Mouse (Mus musculus) hindbrain, embryonic 11.5 days (tissue): Measurements from ENCODE around the gene Gart. TPM values are rescaled to one million over a fixed set of nuclear protein-coding genes. Genes with fewer than 3 reads are reported as not detected.

Experiments used
- ATAC-seq: fragments of 200-750 bp; cut with Nextera tagmentation; 2 replicates; pipeline ENCODE4 v1.8.0; 2017; ENCODE audit warnings: mild to moderate bottlenecking, moderate TSS enrichment, moderate library complexity; ENCODE audit not compliant: low FRiP score
- DNase-seq: peaks from one replicate; pipeline ENCODE4 v3.0.0-alpha.2; 2015; ENCODE audit warnings: low spot score
- H3K27ac ChIP-seq: fragments of 300-500 bp; sonication (generic); 2 replicates; pipeline ENCODE4 v1.5.1; 2014; ENCODE audit warnings: mild to moderate bottlenecking, low read depth, low read length
- H3K27me3 ChIP-seq: fragments of 300-500 bp; sonication (generic); 2 replicates; pipeline ENCODE4 v1.6.1; 2014; ENCODE audit warnings: mild to moderate bottlenecking, low read length, moderate library complexity, mixed read lengths; ENCODE audit not compliant: control insufficient read depth, insufficient read depth
- H3K36me3 ChIP-seq: fragments of 300-500 bp; sonication (generic); 2 replicates; pipeline ENCODE4 v1.6.1; 2014; ENCODE audit warnings: mild to moderate bottlenecking, low read length, moderate library complexity, mixed read lengths; ENCODE audit not compliant: control insufficient read depth, insufficient read depth
- H3K4me1 ChIP-seq: fragments of 300-500 bp; sonication (generic); replicated peaks from 2 replicates; pipeline ENCODE4 v1.6.1; 2014; ENCODE audit warnings: low read length, mixed read lengths; ENCODE audit not compliant: control insufficient read depth, insufficient read depth
- H3K4me2 ChIP-seq: fragments of 300-500 bp; sonication (generic); replicated peaks from 2 replicates; pipeline ENCODE4 v1.6.1; 2014; ENCODE audit warnings: mild to moderate bottlenecking, low read depth, low read length
- H3K4me3 ChIP-seq: fragments of 300-500 bp; sonication (generic); 2 replicates; pipeline ENCODE4 v1.5.1; 2014; ENCODE audit warnings: low read depth, low read length
- H3K9ac ChIP-seq: fragments of 300-500 bp; sonication (generic); 2 replicates; pipeline ENCODE4 v1.6.1; 2014; ENCODE audit warnings: low read depth, low read length
- H3K9me3 ChIP-seq: fragments of 300-500 bp; sonication (generic); 2 replicates; pipeline ENCODE4 v1.6.1; 2016; ENCODE audit warnings: low read length; ENCODE audit not compliant: control insufficient read depth
- WGBS: fragments of 180-500 bp; shearing (Covaris S2); extraction: QIAGEN DNeasy Blood & Tissue Kit; methylation state at CpG from one replicate; pipeline ENCODE4 v1.1.7; 2014; 5-methylcytosine and 5-hydroxymethylcytosine counted together
- polyA plus RNA-seq: library from polyadenylated mRNA; unstranded; fragments of >200 nt; fragmentation: Nextera tagmentation; extraction: Ambion mirVana; gene quantifications from 2 replicates; pipeline ENCODE4 v1.2.1, GENCODE M21; 2014

Gene Gart
- polyA plus RNA-seq, 1 experiment from 2014 or later, result 82.5 TPM

GRCm38 (mm10) chr16:91628673-91629072, 18.1 kb downstream of the Gart start:
- Histone ChIP-seq H3K27me3 (no peaks in the 10 kb centered on the region), H3K9ac (no peak overlapping the region), H3K4me2 (no peak overlapping the region), H3K9me3 (no peaks in the 10 kb centered on the region), H3K4me3 (no peak overlapping the region), H3K4me1 (no peaks in the 10 kb centered on the region), H3K27ac (no peak overlapping the region), H3K36me3 (peaks cover 13% of the 10 kb centered on the region; the same call in 1 of the 2 replicates)
- ATAC-seq (no peak), DNase-seq (no peak)
- 95% methylated on average over 3 of the region's 3 CpGs for WGBS

DNA sequence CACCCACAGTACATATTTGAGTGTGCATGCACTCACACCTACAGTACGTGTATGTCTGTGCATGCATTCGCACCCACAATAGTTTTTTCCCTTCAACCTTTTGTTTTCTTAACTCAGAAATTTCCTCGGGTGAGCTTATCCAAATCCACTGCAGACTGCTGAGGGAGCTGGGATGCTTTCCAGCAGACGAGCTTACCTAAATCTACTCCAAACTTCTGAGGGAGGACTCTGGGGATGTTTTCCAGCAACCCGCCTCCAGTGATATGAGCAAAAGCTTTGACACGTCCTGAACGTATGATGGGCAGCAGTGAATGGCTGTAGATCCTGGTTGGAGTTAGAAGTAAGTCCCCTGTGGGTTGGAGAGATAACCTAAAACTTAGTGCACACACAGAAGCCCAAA, 18.9 kb downstream of the Gart start:
- Histone ChIP-seq H3K9ac (no peak overlapping the region), H3K36me3 (peaks cover 10% of the 10 kb centered on the region; the same call in 1 of the 2 replicates)

GRCm38 (mm10) chr16:91623074-91623473, 23.7 kb downstream of the Gart start:
- no peak overlapping the region for H3K27ac ChIP-seq
- no peak overlapping the region for H3K9ac ChIP-seq
- no peaks in the 10 kb centered on the region for H3K4me1 ChIP-seq
- no peak overlapping the region for H3K4me3 ChIP-seq
- DNase-seq, result no peak
- no peak for ATAC-seq
- WGBS, result 97% methylated on average over 9 of the region's 9 CpGs
- H3K9me3 ChIP-seq, result no peaks in the 10 kb centered on the region
- peaks cover 8% of the 10 kb centered on the region for H3K36me3 ChIP-seq
- H3K27me3 ChIP-seq, result 0 out of 2 replicates have a peak, but pooled peaks cover under 1% of the 10 kb centered on the region
- H3K4me2 ChIP-seq, result no peak overlapping the region

More for the DNA sequence above, 18.9 kb downstream of the Gart start:
- no peaks in the 10 kb centered on the region for H3K4me1 ChIP-seq
- no peak overlapping the region for H3K27ac ChIP-seq
- no peaks in the 10 kb centered on the region for H3K27me3 ChIP-seq
- DNase-seq (no peak), ATAC-seq (no peak)
- no peak overlapping the region for H3K4me3 ChIP-seq
- WGBS, result 93% methylated on average over 7 of the region's 7 CpGs
- no peak overlapping the region for H3K4me2 ChIP-seq
- H3K9me3 ChIP-seq, result no peaks in the 10 kb centered on the region

DNA sequence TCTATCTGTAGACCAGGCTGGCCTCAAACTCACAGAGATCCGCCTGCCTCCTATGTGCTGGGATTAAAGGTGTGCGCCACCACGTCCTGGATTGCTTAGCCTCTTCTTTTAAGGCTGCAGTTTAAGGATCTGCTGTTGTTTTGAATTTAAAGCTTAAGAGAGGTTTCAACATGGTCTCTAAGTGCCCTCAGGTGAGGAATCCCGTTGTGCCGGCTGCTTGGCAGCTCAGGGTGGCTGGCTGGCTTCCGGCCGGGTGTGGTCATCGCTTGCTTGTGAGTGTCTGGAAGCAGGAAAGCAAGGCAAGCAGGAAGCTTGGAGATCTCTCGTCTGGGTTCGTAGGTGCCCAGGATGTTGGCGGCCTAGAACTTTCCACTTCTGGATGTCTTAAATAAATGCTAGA, 25.8 kb downstream of the Gart start:
- WGBS, result 94% methylated on average over 11 of the region's 11 CpGs
- DNase-seq, result no peak
- Histone ChIP-seq H3K4me1 (no peaks in the 10 kb centered on the region), H3K27me3 (0 out of 2 replicates have a peak, but pooled peaks cover 2% of the 10 kb centered on the region), H3K36me3 (peaks cover 4% of the 10 kb centered on the region; the same call in 1 of the 2 replicates), H3K4me2 (no peak overlapping the region), H3K9me3 (no peaks in the 10 kb centered on the region), H3K4me3 (no peak overlapping the region), H3K27ac (no peak overlapping the region), H3K9ac (no peak overlapping the region)
- ATAC-seq, result no peak

GRCm38 (mm10) chr16:91620185-91620584, 26.6 kb downstream of the Gart start:
- DNase-seq (no peak), ATAC-seq (no peak)
- H3K9ac ChIP-seq, result no peak overlapping the region
- H3K27me3 ChIP-seq, result 0 out of 2 replicates have a peak, but pooled peaks cover 2% of the 10 kb centered on the region
- no peaks in the 10 kb centered on the region for H3K9me3 ChIP-seq
- no peak overlapping the region for H3K4me2 ChIP-seq
- no peaks in the 10 kb centered on the region for H3K4me1 ChIP-seq
- whole genome bisulfite sequencing, result 89% methylated on average over 5 of the region's 5 CpGs
- no peak overlapping the region for H3K27ac ChIP-seq
- H3K4me3 ChIP-seq, result no peak overlapping the region
- H3K36me3 ChIP-seq, result peaks cover 4% of the 10 kb centered on the region; the same call in 1 of the 2 replicates

GRCm38 (mm10) chr16:91618511-91619501, 27.9 kb downstream of the Gart start, which contains the start of gene Dnajc28:
TSS of gene Dnajc28 (minus strand) at chr16:91619026.
- Histone ChIP-seq H3K4me3 (peak within 1 kb of the TSS; percentile 72), H3K27ac (no peak within 1 kb of the TSS), H3K4me2 (peak within 1 kb of the TSS; percentile 76), H3K36me3 (peaks cover 4% of the 10 kb centered on the region; the same call in 1 of the 2 replicates), H3K4me1 (no peaks in the 10 kb centered on the region), H3K9ac (peak within 1 kb of the TSS; percentile 76), H3K27me3 (0 out of 2 replicates have a peak, but pooled peaks cover 2% of the 10 kb centered on the region), H3K9me3 (no peaks in the 10 kb centered on the region)
- DNase-seq, result peak; percentile 85
- ATAC-seq, result peak; percentile 94
- 11% methylated on average over 39 of the region's 39 CpGs for WGBS

GRCm38 (mm10) chr16:91614552-91614951, 32.2 kb downstream of the Gart start:
- 90% methylated on average over 6 of the region's 6 CpGs for WGBS
- DNase-seq (no peak), ATAC-seq (no peak)
- H3K4me1 ChIP-seq, result no peaks in the 10 kb centered on the region
- no peaks in the 10 kb centered on the region for H3K36me3 ChIP-seq
- H3K27me3 ChIP-seq, result 0 out of 2 replicates have a peak, but pooled peaks cover 2% of the 10 kb centered on the region
- no peak overlapping the region for H3K27ac ChIP-seq
- no peak overlapping the region for H3K4me3 ChIP-seq
- H3K9me3 ChIP-seq, result no peaks in the 10 kb centered on the region
- H3K4me2 ChIP-seq, result no peak overlapping the region
- H3K9ac ChIP-seq, result no peak overlapping the region

- H3K4me1 ChIP-seq, result no peaks in the 10 kb centered on the region
- H3K36me3 ChIP-seq, result no peaks in the 10 kb centered on the region
- DNase-seq, result no peak
- no peak overlapping the region for H3K27ac ChIP-seq
- no peak for ATAC-seq
- H3K27me3 ChIP-seq, result no peaks in the 10 kb centered on the region
- H3K4me3 ChIP-seq, result no peak overlapping the region
- H3K9ac ChIP-seq, result no peak overlapping the region; the same call in 1 of the 2 replicates
- H3K9me3 ChIP-seq, result no peaks in the 10 kb centered on the region
- 69% methylated on average over 5 of the region's 5 CpGs for WGBS
- H3K4me2 ChIP-seq, result no peak overlapping the region
Measured at GRCm38 (mm10) chr16:91612525-91612924, 34.2 kb downstream of the Gart start.
